In the genomic region with DNA sequence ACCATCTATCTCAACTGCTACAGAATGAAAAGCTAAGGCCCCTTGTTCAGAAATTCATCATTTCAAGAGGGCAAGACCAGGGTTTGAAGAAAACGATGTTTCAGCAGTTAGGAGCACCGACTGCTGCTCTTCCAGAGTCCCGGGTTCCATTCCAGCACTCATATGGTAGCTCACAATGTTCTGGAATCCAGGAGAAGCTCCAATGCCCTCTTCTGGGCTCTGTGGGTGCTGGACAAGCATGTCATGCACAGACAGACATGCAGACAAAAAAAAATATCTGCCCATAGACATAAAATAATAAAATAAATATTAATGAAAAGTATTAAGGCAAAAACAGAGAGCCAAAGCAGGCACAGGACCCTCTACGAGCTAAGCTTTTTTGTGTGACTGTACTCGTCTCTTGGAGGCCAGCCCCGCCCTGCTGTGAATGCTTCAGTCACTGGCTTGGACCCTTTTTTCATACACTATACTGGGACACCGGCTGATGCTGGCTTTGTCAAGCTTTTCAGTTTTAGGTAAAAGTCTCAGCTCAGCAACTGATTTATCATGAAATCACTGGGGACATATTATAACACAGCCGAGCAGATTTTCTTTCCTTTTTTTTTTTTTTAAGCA, we compare ENCODE assay signal across 8 mouse cellular contexts. TPM values are rescaled to one million over a fixed set of nuclear protein-coding genes. Genes with fewer than 3 reads are reported as not detected.
DNase-seq lines count a peak whose midpoint lies in the region; ATAC-seq lines count a peak whose summit lies in the region.

No protein-coding gene starts in this region.

- H3K27ac ChIP-seq in lung, embryonic 15.5 days = no peak overlapping the region
- H3K27ac ChIP-seq in heart, embryonic 14.5 days (replicated peaks in 1 of 2; ENCODE audit: control insufficient read depth in 1 of 2, insufficient read depth in 1 of 2, low read depth in 2 of 2, low read length in 2 of 2) = peak overlapping the region in 1 of 2 experiments; percentile 90; a peak in 1 of 4 replicates
- peak overlapping the region; percentile 90; the same call in 1 of the 2 replicates for H3K27ac ChIP-seq in liver, embryonic 16.5 days (ENCODE audit: low read length)

- H3K9ac ChIP-seq in lung, embryonic 15.5 days = no peak overlapping the region
- peak overlapping the region; percentile 91 for H3K9ac ChIP-seq in heart, embryonic 14.5 days (ENCODE audit: low read length)
- H3K9ac ChIP-seq in liver, embryonic 16.5 days (ENCODE audit: low read depth, low read length) = peak overlapping the region; percentile 95

- H3K4me2 ChIP-seq in lung, embryonic 15.5 days = peak overlapping the region; percentile 95
- peak overlapping the region; percentile 87 for H3K4me2 ChIP-seq in heart, embryonic 14.5 days (ENCODE audit: low read length)
- H3K4me2 ChIP-seq in liver, embryonic 16.5 days (ENCODE audit: low read depth, low read length) = peak overlapping the region; percentile 94

- no peak for ATAC-seq in lung, embryonic 15.5 days (ENCODE audit: borderline replicate concordance, extremely low read depth, low FRiP score, low TSS enrichment)
- ATAC-seq in heart, embryonic 14.5 days (ENCODE audit: insufficient number of reproducible peaks, insufficient read depth, low FRiP score, low read depth) = no peak
- ATAC-seq in liver, embryonic 16.5 days (ENCODE audit: low read depth) = no peak

- peaks cover 20% of the 10 kb centered on the region for H3K4me1 ChIP-seq in lung, embryonic 15.5 days
- peaks cover 4 to 9% of the 10 kb centered on the region in 2 experiments for H3K4me1 ChIP-seq in heart, embryonic 14.5 days (ENCODE audit: control insufficient read depth in 2 of 2, insufficient read depth in 2 of 2, low read length in 2 of 2)
- H3K4me1 ChIP-seq in liver, embryonic 16.5 days (ENCODE audit: control insufficient read depth, low read depth, low read length) = peaks cover 24% of the 10 kb centered on the region

- no peak for DNase-seq in lung, adult 18-20 months
- peak; percentile 69 for DNase-seq in cerebellum, adult 9-10 months
- no peak for DNase-seq in spleen, adult 12 weeks (ENCODE audit: low spot score)
- no peak for DNase-seq in lung, postnatal 10 days
- no peak for DNase-seq in right cerebral cortex, adult 18-20 months

- H3K9me3 ChIP-seq in lung, embryonic 15.5 days = no peaks in the 10 kb centered on the region
- H3K9me3 ChIP-seq in heart, embryonic 14.5 days (ENCODE audit: control insufficient read depth, low read length) = no peaks in the 10 kb centered on the region
- no peaks in the 10 kb centered on the region for H3K9me3 ChIP-seq in liver, embryonic 16.5 days (replicated peaks; ENCODE audit: control insufficient read depth, low read length)

- no peaks in the 10 kb centered on the region for H3K36me3 ChIP-seq in lung, embryonic 15.5 days
- H3K36me3 ChIP-seq in heart, embryonic 14.5 days (ENCODE audit: control insufficient read depth, insufficient read depth, low read length) = no peaks in the 10 kb centered on the region
- H3K36me3 ChIP-seq in liver, embryonic 16.5 days (ENCODE audit: control insufficient read depth, insufficient read depth) = no peaks in the 10 kb centered on the region

- 21% methylated on average over 8 of the region's 8 CpGs for WGBS in lung, embryonic 15.5 days
- WGBS in heart, embryonic 14.5 days = 27% methylated on average over 8 of the region's 8 CpGs
- WGBS in liver, embryonic 16.5 days (ENCODE audit: insufficient replicate concordance) = 38% methylated on average over 8 of the region's 8 CpGs

- peak overlapping the region; percentile 72 for H3K4me3 ChIP-seq in lung, embryonic 15.5 days
- peak overlapping the region; percentile 76 to 87; a peak in 3 of 4 replicates for H3K4me3 ChIP-seq in heart, embryonic 14.5 days (ENCODE audit: control insufficient read depth in 1 of 2, insufficient read depth in 1 of 2, low read depth in 1 of 2, low read length in 2 of 2)
- peak overlapping the region; percentile 90 for H3K4me3 ChIP-seq in liver, embryonic 16.5 days (ENCODE audit: low read depth, low read length)

- H3K27me3 ChIP-seq in lung, embryonic 15.5 days = peaks cover 3% of the 10 kb centered on the region; the same call in 1 of the 2 replicates
- H3K27me3 ChIP-seq in heart, embryonic 14.5 days (ENCODE audit: control insufficient read depth, insufficient read depth, low read length) = no peaks in the 10 kb centered on the region
- H3K27me3 ChIP-seq in liver, embryonic 16.5 days (ENCODE audit: control insufficient read depth, insufficient read depth, low read depth, low read length) = no peaks in the 10 kb centered on the region

RNA-seq across cellular contexts. Expression of gene Ank, which starts 1.0 kb away (rescaled TPM):
- 7.3 and 8.0 TPM in 2 replicates for polyA plus RNA-seq in lung, embryonic 15.5 days (2015; fragmentation: Nextera tagmentation; extraction: Ambion mirVana)
- polyA plus RNA-seq in heart, embryonic 14.5 days (2014; fragmentation: Nextera tagmentation; extraction: Ambion mirVana) = 13.6 and 15.9 TPM in 2 replicates
- polyA plus RNA-seq in liver, embryonic 16.5 days (2015; fragmentation: Nextera tagmentation; extraction: Ambion mirVana) = 5.9 and 6.6 TPM in 2 replicates
